Mouse (Mus musculus) stomach, embryonic 16.5 days (tissue): ENCODE measurements around the gene Ucp3. TPM values are rescaled to one million over a fixed set of nuclear protein-coding genes. Genes with fewer than 3 reads are reported as not detected.
"Not testable (repeated sequence)": the region's sequence is repeated elsewhere in the genome, so short reads cannot be mapped to it uniquely, and the experiment has no call there.

Experiments
- ATAC-seq: fragments of 200-750 bp; cut with Nextera tagmentation; 2 replicates; pipeline ENCODE4 v1.8.0; 2017; ENCODE audit warnings: moderate number of reproducible peaks, moderate TSS enrichment; ENCODE audit not compliant: insufficient read depth, low FRiP score
- H3K27ac ChIP-seq: fragments of 300-500 bp; sonication (generic); 2 replicates; pipeline ENCODE4 v1.5.1; 2014; ENCODE audit warnings: low read length
- H3K27me3 ChIP-seq: fragments of 300-500 bp; sonication (generic); 2 replicates; pipeline ENCODE4 v1.6.1; 2014; ENCODE audit warnings: low read length, control low read depth, mixed read lengths; ENCODE audit not compliant: control insufficient read depth, insufficient read depth
- H3K36me3 ChIP-seq: fragments of 300-500 bp; sonication (generic); 2 replicates; pipeline ENCODE4 v1.6.1; 2014; ENCODE audit warnings: low read length; ENCODE audit not compliant: control insufficient read depth, insufficient read depth
- H3K4me1 ChIP-seq: fragments of 300-500 bp; sonication (generic); 2 replicates; pipeline ENCODE4 v1.6.1; 2014; ENCODE audit warnings: low read length, control low read depth, mixed read lengths; ENCODE audit not compliant: control insufficient read depth, insufficient read depth
- H3K4me2 ChIP-seq: fragments of 300-500 bp; sonication (generic); 2 replicates; pipeline ENCODE4 v1.6.1; 2014; ENCODE audit warnings: low read depth, low read length, mixed read lengths
- H3K4me3 ChIP-seq: fragments of 300-500 bp; sonication (generic); replicated peaks from 2 replicates; pipeline ENCODE4 v1.5.1; 2014; ENCODE audit warnings: mild to moderate bottlenecking, low read length
- H3K9ac ChIP-seq: fragments of 300-500 bp; sonication (generic); 2 replicates; pipeline ENCODE4 v1.6.1; 2014; ENCODE audit warnings: low read length
- H3K9me3 ChIP-seq: fragments of 300-500 bp; sonication (generic); replicated peaks from 2 replicates; pipeline ENCODE4 v1.6.1; 2016; ENCODE audit warnings: low read length, control low read depth; ENCODE audit not compliant: control insufficient read depth
- WGBS: fragments of 180-500 bp; shearing (Covaris S2); extraction: QIAGEN DNeasy Blood & Tissue Kit; methylation state at CpG from one replicate; pipeline ENCODE4 v1.1.7; 2014; 5-methylcytosine and 5-hydroxymethylcytosine counted together
- polyA plus RNA-seq: library from polyadenylated mRNA; unstranded; fragments of >200 nt; fragmentation: Nextera tagmentation; extraction: Ambion mirVana; gene quantifications from 2 replicates; pipeline ENCODE4 v1.2.1, GENCODE M21; 2015

The Ucp3 gene
- polyA plus RNA-seq, 1 experiment from 2014 or later, result 0.10 TPM

GRCm38 (mm10) chr7:100479823-100480164, 7.0 kb downstream of the Ucp3 start:
- H3K9me3 ChIP-seq, result no peaks in the 10 kb centered on the region
- H3K4me3 ChIP-seq, result no peak overlapping the region
- no peaks in the 10 kb centered on the region for H3K27me3 ChIP-seq
- H3K36me3 ChIP-seq, result no peaks in the 10 kb centered on the region
- no peak overlapping the region for H3K4me2 ChIP-seq
- peak; percentile 57 for ATAC-seq
- H3K27ac ChIP-seq, result 0 out of 2 replicates have a peak overlapping the region, but pooled peaks have one; percentile 4
- peaks cover 7% of the 10 kb centered on the region for H3K4me1 ChIP-seq
- H3K9ac ChIP-seq, result no peak overlapping the region
- 62% methylated on average over 15 of the region's 15 CpGs for WGBS

- H3K4me1 ChIP-seq, result peaks cover 4% of the 10 kb centered on the region; the same call in 1 of the 2 replicates
- no peak overlapping the region for H3K4me2 ChIP-seq
- whole genome bisulfite sequencing, result 82% methylated on average over 17 of the region's 17 CpGs
- no peak overlapping the region for H3K27ac ChIP-seq
- ATAC-seq, result peak; percentile 38; the same call in 1 of the 2 replicates
- H3K9me3 ChIP-seq, result no peaks in the 10 kb centered on the region
- no peaks in the 10 kb centered on the region for H3K27me3 ChIP-seq
- no peak overlapping the region for H3K4me3 ChIP-seq
- no peaks in the 10 kb centered on the region for H3K36me3 ChIP-seq
- H3K9ac ChIP-seq, result no peak overlapping the region; the same call in 1 of the 2 replicates
These were observed 7.4 kb downstream of the Ucp3 start for GRCm38 (mm10) chr7:100480175-100480574.

- H3K4me3 ChIP-seq, H3K36me3 ChIP-seq, H3K9me3 ChIP-seq, H3K27me3 ChIP-seq, H3K4me1 ChIP-seq, ATAC-seq, H3K9ac ChIP-seq, H3K27ac ChIP-seq, H3K4me2 ChIP-seq: not testable (repeated sequence)
- 68% methylated on average over 2 of the region's 2 CpGs for WGBS
These were observed 9.3 kb downstream of the Ucp3 start for GRCm38 (mm10) chr7:100482046-100482445.

- H3K4me3 ChIP-seq, result no peak overlapping the region
- H3K4me1 ChIP-seq, result peaks cover 7% of the 10 kb centered on the region
- H3K27me3 ChIP-seq, result no peaks in the 10 kb centered on the region
- ATAC-seq, result no peak
- 70% methylated on average over 5 of the region's 5 CpGs for WGBS
- H3K9me3 ChIP-seq, result no peaks in the 10 kb centered on the region
- no peaks in the 10 kb centered on the region for H3K36me3 ChIP-seq
- no peak overlapping the region for H3K9ac ChIP-seq
- no peak overlapping the region for H3K27ac ChIP-seq
- H3K4me2 ChIP-seq, result no peak overlapping the region
These were observed 11.7 kb downstream of the Ucp3 start for GRCm38 (mm10) chr7:100484493-100484892.

- no peak for ATAC-seq
- Histone ChIP-seq H3K27me3 (no peaks in the 10 kb centered on the region), H3K9ac (no peak overlapping the region), H3K9me3 (no peaks in the 10 kb centered on the region), H3K27ac (no peak overlapping the region), H3K4me3 (no peak overlapping the region), H3K4me1 (peaks cover 6% of the 10 kb centered on the region), H3K36me3 (no peaks in the 10 kb centered on the region), H3K4me2 (no peak overlapping the region)
- WGBS, result 67% methylated on average over 2 of the region's 2 CpGs
These were observed 14.5 kb downstream of the Ucp3 start for GRCm38 (mm10) chr7:100487301-100487700.

- Histone ChIP-seq H3K4me3 (no peak overlapping the region), H3K9ac (0 out of 2 replicates have a peak overlapping the region, but pooled peaks have one; percentile 32), H3K27ac (peak overlapping the region; percentile 19; the same call in 1 of the 2 replicates), H3K9me3 (no peaks in the 10 kb centered on the region), H3K27me3 (no peaks in the 10 kb centered on the region), H3K36me3 (no peaks in the 10 kb centered on the region), H3K4me2 (no peak overlapping the region), H3K4me1 (peaks cover 12% of the 10 kb centered on the region)
- 22% methylated on average over 10 of the region's 10 CpGs for WGBS
- ATAC-seq, result no peak
These were observed 15.8 kb downstream of the Ucp3 start for GRCm38 (mm10) chr7:100488474-100489048.

- peak overlapping the region; percentile 53 for H3K4me3 ChIP-seq
- H3K9me3 ChIP-seq, result no peaks in the 10 kb centered on the region
- peak; percentile 83 for ATAC-seq
- H3K27me3 ChIP-seq, result no peaks in the 10 kb centered on the region
- peak overlapping the region; percentile 85 for H3K4me2 ChIP-seq
- peak overlapping the region; percentile 73 for H3K9ac ChIP-seq
- peak overlapping the region; percentile 86 for H3K27ac ChIP-seq
- WGBS, result 4% methylated on average over 35 of the region's 36 CpGs
- no peaks in the 10 kb centered on the region for H3K36me3 ChIP-seq
- peaks cover 40% of the 10 kb centered on the region for H3K4me1 ChIP-seq
These were observed 19.8 kb downstream of the Ucp3 start for GRCm38 (mm10) chr7:100492391-100493116.

GRCm38 (mm10) chr7:100493117-100493483, 20.3 kb downstream of the Ucp3 start, which contains the start of gene Ucp2:
Gene Ucp2 (plus strand): TSS chr7:100493337.
- Histone ChIP-seq H3K4me1 (peaks cover 40% of the 10 kb centered on the region), H3K9me3 (no peaks in the 10 kb centered on the region), H3K9ac (peak within 1 kb of the TSS; percentile 73), H3K4me2 (peak within 1 kb of the TSS; percentile 85), H3K27me3 (no peaks in the 10 kb centered on the region), H3K27ac (peak within 1 kb of the TSS; percentile 86), H3K36me3 (peaks cover 4% of the 10 kb centered on the region; the same call in 1 of the 2 replicates), H3K4me3 (peak within 1 kb of the TSS; percentile 53)
- 1% methylated on average over 27 of the region's 27 CpGs for WGBS
- ATAC-seq, result peak; percentile 81
